Mouse (Mus musculus) telencephalon, adult 2 months (tissue): ENCODE measurements around the gene Gm21836.
"Not testable (repeated sequence)": the region's sequence is repeated elsewhere in the genome, so short reads cannot be mapped to it uniquely, and the experiment has no call there.

Experiments
- DNase-seq: peaks from one replicate; pipeline ENCODE4 v3.0.0-alpha.2; 2011; ENCODE audit warnings: low read depth, low spot score

Gene Gm21836

DNA sequence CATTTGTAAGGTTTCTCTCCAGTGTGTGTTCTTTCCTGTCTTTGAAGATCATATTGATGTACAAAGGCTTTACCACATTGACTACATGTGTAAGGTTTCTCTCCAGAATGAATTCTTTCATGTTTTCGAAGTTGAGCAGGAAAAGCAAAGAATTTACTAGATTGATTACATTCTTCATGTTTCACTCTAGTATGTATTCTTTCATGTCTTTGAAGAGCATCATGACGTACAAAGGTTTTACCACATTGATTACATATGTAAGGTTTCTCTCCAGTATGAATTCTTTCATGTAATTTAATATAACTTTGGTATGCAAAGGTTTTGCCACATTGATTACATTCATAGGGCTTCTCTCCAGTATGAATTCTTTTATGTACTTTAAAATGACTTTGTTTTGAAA, at the start of gene Gm21836:
Gene Gm21836 (minus strand): TSS at position 101 of the 400 bp plus-strand sequence.
- DNase-seq, result not testable (repeated sequence)

DNA sequence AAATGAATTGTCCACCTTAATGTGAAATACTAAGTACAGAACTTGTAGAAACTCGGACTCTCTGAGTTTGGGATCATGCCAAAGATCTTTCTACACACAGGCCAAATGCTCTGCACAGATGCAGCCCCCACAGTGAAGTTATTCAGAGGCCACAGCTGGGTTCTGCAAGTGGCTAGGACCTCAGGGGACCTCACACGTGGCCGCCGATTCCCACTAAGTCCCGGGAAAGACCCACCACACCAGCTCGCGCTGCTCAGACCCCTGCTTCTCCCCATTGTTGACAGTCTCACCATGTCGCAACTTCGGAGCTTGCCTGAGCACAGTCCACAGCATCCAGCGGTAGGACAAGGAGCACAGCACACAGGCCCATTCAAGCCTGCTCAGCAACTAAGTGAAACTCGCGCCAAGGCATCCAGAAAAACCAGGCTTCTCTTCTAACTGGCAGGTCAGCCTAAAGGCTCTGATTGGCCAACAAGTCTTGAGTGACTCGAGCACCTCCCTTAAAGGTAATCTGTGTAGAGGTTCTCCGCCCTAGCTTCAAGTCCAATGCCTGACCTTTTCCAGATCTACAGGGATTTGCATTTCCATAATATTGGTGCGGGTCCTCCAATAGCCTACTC, 13.1 kb downstream of the Gm21836 start:
- not testable (repeated sequence) for DNase-seq

DNA sequence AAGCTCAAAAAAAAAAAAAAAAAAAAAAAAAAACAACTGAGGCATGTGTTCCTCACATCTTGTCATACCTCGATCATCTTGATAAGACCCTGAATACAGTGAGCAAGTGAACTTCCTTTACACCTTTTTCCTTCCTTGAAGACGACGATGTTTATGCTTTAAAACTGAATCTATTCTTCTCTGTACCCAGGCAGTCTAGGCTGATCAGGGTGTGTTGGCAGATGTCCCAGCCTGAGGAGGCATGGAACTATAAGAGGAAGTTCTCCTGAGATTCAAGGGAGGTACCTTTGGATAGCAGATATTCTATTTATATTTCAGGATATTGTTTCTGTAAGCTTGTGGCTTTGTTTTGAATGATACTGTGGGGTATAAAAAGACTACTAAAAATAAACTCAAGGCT, 15.5 kb downstream of the Gm21836 start:
- peak; percentile 31 for DNase-seq

DNA sequence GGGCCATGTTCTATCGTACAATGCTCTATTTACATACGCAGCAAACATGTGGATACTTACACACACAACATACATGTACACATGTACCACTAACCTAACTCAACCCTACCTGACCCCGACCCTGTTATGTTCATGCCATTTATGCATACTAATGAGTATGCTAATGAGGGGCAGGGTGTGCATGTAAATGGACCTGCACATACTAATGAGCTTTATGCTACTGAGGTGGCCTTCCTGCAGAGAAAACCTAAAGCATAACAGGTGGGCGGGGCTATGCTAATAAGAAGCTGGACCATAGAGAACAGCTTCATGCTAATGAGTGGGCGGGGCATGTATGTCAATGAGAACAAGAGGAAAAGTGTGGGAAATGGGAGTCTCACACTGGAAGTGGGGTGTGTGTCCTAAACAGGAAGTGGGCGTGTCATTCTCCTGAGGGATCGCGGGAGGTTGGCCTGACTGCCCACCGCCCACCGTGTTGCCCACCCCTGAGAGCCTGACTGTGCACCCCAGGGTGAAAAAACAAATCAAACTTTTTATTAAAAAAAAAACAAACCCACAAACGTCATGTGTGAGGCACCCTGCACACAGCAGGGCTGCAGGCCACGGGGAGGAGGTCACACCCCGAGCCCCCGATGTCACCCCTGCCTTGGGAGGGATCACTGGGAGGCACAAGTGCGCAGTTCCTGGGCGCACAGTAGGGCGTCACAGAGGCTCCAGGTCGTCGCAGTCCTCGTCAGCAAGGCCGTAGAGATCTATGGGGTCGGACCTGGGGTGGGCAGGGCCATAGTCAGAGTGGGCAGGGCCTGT, 17.3 kb downstream of the Gm21836 start, which contains the start of gene Ppp2r3d:
Gene Ppp2r3d (minus strand): TSS at position 803 of the 807 bp plus-strand sequence.
- no peak for DNase-seq

DNA sequence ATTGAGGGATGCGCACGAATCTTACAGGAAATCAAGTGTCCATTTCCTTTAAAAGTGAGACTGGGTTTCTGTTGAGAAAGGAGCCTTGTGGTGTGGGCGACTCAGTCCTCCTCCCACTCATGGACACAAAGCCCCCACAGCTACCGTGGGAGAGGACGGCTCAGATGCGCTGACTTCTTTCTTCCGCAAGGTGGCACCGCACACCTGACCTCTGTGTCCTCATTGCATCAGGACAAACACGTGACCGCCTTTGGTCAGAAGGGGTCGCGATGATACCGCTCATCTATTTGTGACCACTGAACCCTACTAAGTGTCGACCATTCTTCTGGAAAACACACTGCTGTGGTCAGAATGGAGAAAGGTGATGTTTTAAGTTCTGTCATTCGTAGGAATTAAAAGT, 17.9 kb downstream of the Gm21836 start:
- no peak for DNase-seq

DNA sequence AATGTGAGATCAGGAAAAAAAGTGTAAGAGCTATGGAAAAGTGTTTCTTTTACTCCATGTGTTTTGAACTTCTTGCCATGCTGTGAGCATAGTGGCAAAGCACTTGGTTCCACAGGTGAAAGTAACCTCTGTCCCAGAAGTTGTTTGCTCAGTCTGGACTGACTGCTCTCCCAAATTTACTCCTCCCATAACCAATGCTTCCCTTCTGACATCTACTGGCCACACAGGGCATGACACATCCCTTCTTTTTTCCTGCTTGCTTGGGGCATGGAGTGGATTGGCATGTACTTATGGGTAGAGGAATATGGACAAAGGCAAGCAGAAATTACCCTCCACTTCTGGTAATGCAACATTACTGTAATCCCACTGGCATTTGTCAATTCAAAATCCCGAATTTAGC, 37.0 kb downstream of the Gm21836 start:
- no peak for DNase-seq
